Mouse (Mus musculus): ENCODE data around the gene Xrcc6. TPM values are rescaled to one million over a fixed set of nuclear protein-coding genes. Genes with fewer than 3 reads are reported as not detected.

The Xrcc6 gene
- polyA plus RNA-seq, 1 experiment from 2014 or later: 71.3 TPM

Other genes starting within 250 kb of the Xrcc6 start
- gene Zc3h7b, start 242.8 kb upstream of the Xrcc6 start, polyA plus RNA-seq (2015; fragmentation: Nextera tagmentation; extraction: Ambion mirVana): 19.5 and 21.4 TPM in 2 replicates
- gene Rangap1, start 242.3 kb upstream of the Xrcc6 start, polyA plus RNA-seq (2015; fragmentation: Nextera tagmentation; extraction: Ambion mirVana): 90.4 and 92.7 TPM in 2 replicates
- 22.0 and 22.2 TPM in 2 replicates for gene Tef, start 185.4 kb upstream of the Xrcc6 start, polyA plus RNA-seq (2015; fragmentation: Nextera tagmentation; extraction: Ambion mirVana)
- 11.8 and 13.8 TPM in 2 replicates for gene Tob2, start 129.0 kb upstream of the Xrcc6 start, polyA plus RNA-seq (2015; fragmentation: Nextera tagmentation; extraction: Ambion mirVana)
- 92.7 and 114 TPM in 2 replicates for gene Phf5a, start 115.9 kb upstream of the Xrcc6 start, polyA plus RNA-seq (2015; fragmentation: Nextera tagmentation; extraction: Ambion mirVana)
- 486 and 514 TPM in 2 replicates for gene Aco2, start 115.5 kb upstream of the Xrcc6 start, polyA plus RNA-seq (2015; fragmentation: Nextera tagmentation; extraction: Ambion mirVana)
- 128 and 146 TPM in 2 replicates for gene Polr3h, start 61.6 kb upstream of the Xrcc6 start, polyA plus RNA-seq (2015; fragmentation: Nextera tagmentation; extraction: Ambion mirVana)
- gene Csdc2, start 51.1 kb upstream of the Xrcc6 start, polyA plus RNA-seq (2015; fragmentation: Nextera tagmentation; extraction: Ambion mirVana): 5.9 and 7.0 TPM in 2 replicates
- 17.9 and 20.2 TPM in 2 replicates for gene Pmm1, start 26.9 kb upstream of the Xrcc6 start, polyA plus RNA-seq (2015; fragmentation: Nextera tagmentation; extraction: Ambion mirVana)
- not detected in 2 replicates for gene 1700029P11Rik, start 7.3 kb upstream of the Xrcc6 start, polyA plus RNA-seq (2015; fragmentation: Nextera tagmentation; extraction: Ambion mirVana)
- gene Desi1, start 46.0 kb downstream of the Xrcc6 start, polyA plus RNA-seq (2015; fragmentation: Nextera tagmentation; extraction: Ambion mirVana): 19.1 and 20.0 TPM in 2 replicates
- gene Snu13, start 59.8 kb downstream of the Xrcc6 start, polyA plus RNA-seq (2015; fragmentation: Nextera tagmentation; extraction: Ambion mirVana): 167 and 192 TPM in 2 replicates
- not detected in 2 replicates for gene 4930407I10Rik, start 71.3 kb downstream of the Xrcc6 start, polyA plus RNA-seq (2015; fragmentation: Nextera tagmentation; extraction: Ambion mirVana)
- gene Mei1, start 82.2 kb downstream of the Xrcc6 start, polyA plus RNA-seq (2015; fragmentation: Nextera tagmentation; extraction: Ambion mirVana): not detected in 2 replicates
- gene Ccdc134, start 140.1 kb downstream of the Xrcc6 start, polyA plus RNA-seq (2015; fragmentation: Nextera tagmentation; extraction: Ambion mirVana): 9.0 and 9.6 TPM in 2 replicates
- 89.4 and 92.6 TPM in 2 replicates for gene Srebf2, start 159.3 kb downstream of the Xrcc6 start, polyA plus RNA-seq (2015; fragmentation: Nextera tagmentation; extraction: Ambion mirVana)
- 0.17 and 0.21 TPM in 2 replicates for gene Shisa8, start 225.0 kb downstream of the Xrcc6 start, polyA plus RNA-seq (2015; fragmentation: Nextera tagmentation; extraction: Ambion mirVana)
- 0.15 TPM in 1 of 2 replicates, not detected in the other for gene Tnfrsf13c, start 236.5 kb downstream of the Xrcc6 start, polyA plus RNA-seq (2015; fragmentation: Nextera tagmentation; extraction: Ambion mirVana)

Measured in heart, embryonic 13.5 days (tissue).